Mouse (Mus musculus) thymus, adult 2 months (tissue): ENCODE results near the gene Lpcat3.

Source experiments
- CTCF ChIP-seq: fragments of 200-500 bp; IDR thresholded peaks from 2 replicates; pipeline ENCODE4 v1.5.1; 2012; ENCODE audit warnings: mild to moderate bottlenecking, control low read depth, low read length, moderate library complexity, borderline replicate concordance; ENCODE audit not compliant: control insufficient read depth, poor library complexity, insufficient read depth; ENCODE audit errors: extremely low read depth
- POLR2A ChIP-seq: fragments of 200-500 bp; IDR thresholded peaks from 2 replicates; pipeline ENCODE4 v1.6.1; 2012; ENCODE audit warnings: mild to moderate bottlenecking, low read length, control low read depth, moderate library complexity; ENCODE audit not compliant: control insufficient read depth, poor library complexity, insufficient read depth; ENCODE audit errors: extremely low read depth

- no peak for TF ChIP-seq CTCF
- no peak for TF ChIP-seq POLR2A
Measured at GRCm38 (mm10) chr6:124750405-124750804, 87.6 kb downstream of the Lpcat3 start.
